Mouse (Mus musculus) liver, embryonic 14.5 days (tissue): ENCODE data around the gene Ciapin1. TPM values are rescaled to one million over a fixed set of nuclear protein-coding genes. Genes with fewer than 3 reads are reported as not detected.

Experiments
- ATAC-seq: fragments of 200-750 bp; cut with Nextera tagmentation; 2 replicates; pipeline ENCODE4 v1.8.0; 2017; ENCODE audit warnings: moderate number of reproducible peaks, mild to moderate bottlenecking, moderate library complexity; ENCODE audit not compliant: insufficient read depth
- DNase-seq, 3 experiments: peaks; one replicate each; pipeline ENCODE4 v3.0.0-alpha.2; 2012 to 2013; ENCODE audit warnings: low read depth in 3 of 3, low spot score in 3 of 3
- H3K27ac ChIP-seq: fragments of 300-500 bp; sonication (generic); 2 replicates; pipeline ENCODE4 v1.5.1; 2014; ENCODE audit warnings: moderate library complexity, mild to moderate bottlenecking, control low read depth, inconsistent platforms
- H3K27me3 ChIP-seq: fragments of 300-500 bp; sonication (generic); 2 replicates; pipeline ENCODE4 v1.6.1; 2014; ENCODE audit warnings: mild to moderate bottlenecking, low read length, moderate library complexity; ENCODE audit not compliant: control insufficient read depth, insufficient read depth
- H3K36me3 ChIP-seq: fragments of 300-500 bp; sonication (generic); replicated peaks from 2 replicates; pipeline ENCODE4 v1.6.1; 2014; ENCODE audit warnings: low read depth; ENCODE audit not compliant: control insufficient read depth, insufficient read depth
- H3K4me1 ChIP-seq, 2 experiments: fragments of 200-500 bp in 1 of 2; fragments of 300-500 bp in 1 of 2; sonication (generic) in 1 of 2; replicated peaks; 2 replicates each; pipeline ENCODE4 v1.6.1; 2012 to 2014; ENCODE audit warnings: antibody characterized with exemption in 1 of 2, inconsistent platforms in 1 of 2, low read length in 1 of 2; ENCODE audit not compliant: control insufficient read depth in 2 of 2, insufficient read depth in 2 of 2
- H3K4me2 ChIP-seq: fragments of 300-500 bp; sonication (generic); 2 replicates; pipeline ENCODE4 v1.6.1; 2014; ENCODE audit warnings: low read depth, mild to moderate bottlenecking, control low read depth, moderate library complexity
- H3K4me3 ChIP-seq, 2 experiments: fragments of 200-500 bp in 1 of 2; fragments of 300-500 bp in 1 of 2; sonication (generic) in 1 of 2; 2 replicates each; pipeline ENCODE4 v1.5.1; 2012 to 2014; ENCODE audit warnings: low read depth in 2 of 2, low read length in 2 of 2, mild to moderate bottlenecking in 2 of 2, control low read depth in 1 of 2, inconsistent platforms in 1 of 2, moderate library complexity in 1 of 2; ENCODE audit not compliant: insufficient read depth in 1 of 2
- H3K9ac ChIP-seq: fragments of 300-500 bp; sonication (generic); replicated peaks from 2 replicates; pipeline ENCODE4 v1.6.1; 2014; ENCODE audit warnings: mild to moderate bottlenecking, control low read depth, moderate library complexity
- H3K9me3 ChIP-seq: fragments of 300-500 bp; sonication (generic); 2 replicates; pipeline ENCODE4 v1.6.1; 2016; ENCODE audit warnings: low read length, mixed read lengths; ENCODE audit not compliant: control insufficient read depth
- CTCF ChIP-seq: IDR thresholded peaks from 2 replicates; pipeline ENCODE4 v1.5.1; 2016; ENCODE audit warnings: antibody characterized with exemption, low read depth, control low read depth
- EP300 ChIP-seq: IDR thresholded peaks from 2 replicates; pipeline ENCODE4 v1.6.1; 2016; ENCODE audit warnings: antibody characterized with exemption, low read depth
- WGBS: fragments of 180-500 bp; shearing (Covaris S2); extraction: QIAGEN DNeasy Blood & Tissue Kit; methylation state at CpG from one replicate; pipeline ENCODE4 v1.1.7; 2014; ENCODE audit not compliant: insufficient replicate concordance; 5-methylcytosine and 5-hydroxymethylcytosine counted together
- polyA plus RNA-seq, 2 experiments: library from polyadenylated mRNA; depleted of rRNA in 1 of 2; stranded (reverse) in 1 of 2; unstranded in 1 of 2; fragments of >200 nt; fragmentation: Nextera tagmentation in 1 of 2; extraction: Ambion mirVana in 1 of 2; gene quantifications; 2 replicates each; pipeline versions ENCODE4 v1.2.1 to v1.2.3; 2012 to 2014

The Ciapin1 gene
- polyA plus RNA-seq, 2 experiments: 23.7 to 38.4 TPM

DNA sequence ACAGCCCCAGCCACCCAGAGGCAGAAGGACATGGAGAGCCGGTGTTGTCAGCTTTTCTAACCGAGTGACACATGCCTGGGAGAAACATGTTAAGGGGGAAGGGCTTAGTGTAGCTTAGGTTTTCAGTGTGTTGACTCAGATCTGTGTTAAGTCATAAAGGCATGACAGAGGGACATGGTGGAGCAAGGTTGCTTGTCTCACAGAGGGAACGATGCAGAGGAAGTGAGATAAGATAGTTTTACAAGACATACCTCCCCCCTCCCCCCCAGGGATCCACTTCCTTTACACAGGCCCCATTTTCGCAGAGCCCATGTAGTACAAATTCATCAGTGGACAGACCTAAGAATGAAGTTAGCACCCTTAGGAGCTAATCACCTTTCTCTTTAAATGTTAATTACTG, 35.8 kb downstream of the Ciapin1 start:
- H3K4me1 ChIP-seq: peaks cover 0 to 16% of the 10 kb centered on the region in 2 experiments; a peak in 3 of 4 replicates
- H3K27me3 ChIP-seq: no peaks in the 10 kb centered on the region
- H3K27ac ChIP-seq: no peak overlapping the region
- no peak overlapping the region for H3K4me3 ChIP-seq
- no peak overlapping the region for H3K9ac ChIP-seq
- DNase-seq: no peak
- no peak for TF ChIP-seq CTCF
- no peak for TF ChIP-seq EP300
- WGBS: 10% methylated on average over 4 of the region's 4 CpGs
- H3K4me2 ChIP-seq: no peak overlapping the region
- ATAC-seq: no peak
- H3K36me3 ChIP-seq: no peaks in the 10 kb centered on the region
- H3K9me3 ChIP-seq: no peaks in the 10 kb centered on the region

DNA sequence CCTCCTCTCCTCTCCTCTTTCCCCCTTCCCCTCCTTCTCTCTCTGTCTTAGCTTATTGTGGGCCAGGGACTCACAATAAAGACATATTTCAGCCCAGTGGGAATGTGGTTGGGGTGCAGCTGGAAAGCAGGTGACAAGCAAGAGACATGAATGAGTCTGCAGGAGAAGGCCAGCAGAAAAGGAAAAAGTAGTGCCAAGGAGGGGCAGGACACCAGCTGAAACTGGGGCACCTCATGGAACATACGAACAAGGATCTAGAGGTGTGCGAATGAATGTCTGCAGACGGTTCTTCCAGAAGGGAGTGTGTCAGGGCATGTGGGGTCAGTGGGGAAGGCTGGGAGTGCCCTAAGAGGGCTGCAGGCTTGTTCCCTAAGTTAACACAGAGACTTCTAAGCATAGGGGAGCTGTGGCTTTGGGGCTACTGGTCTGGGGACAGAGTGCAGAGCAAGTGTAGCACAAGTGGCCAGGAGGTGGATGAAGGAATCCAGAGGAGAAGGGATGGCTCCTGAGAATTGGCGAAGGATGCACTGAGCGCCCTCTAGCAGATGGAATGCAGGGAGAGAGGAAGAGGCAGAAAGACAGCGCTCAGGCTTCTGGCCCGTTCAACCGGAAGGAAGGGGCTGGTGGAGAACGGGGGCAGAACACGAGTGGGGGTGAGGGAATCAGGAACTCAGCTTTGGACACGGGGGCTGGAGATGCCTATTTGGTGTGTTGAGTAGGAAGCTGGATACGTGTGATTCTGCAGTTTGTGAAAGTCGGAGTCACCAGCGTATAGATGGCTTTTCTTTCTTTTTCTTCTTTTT, 36.7 kb downstream of the Ciapin1 start:
- H3K9ac ChIP-seq: no peak overlapping the region
- no peak overlapping the region for H3K27ac ChIP-seq
- ATAC-seq: no peak
- whole genome bisulfite sequencing: 35% methylated on average over 14 of the region's 14 CpGs
- H3K36me3 ChIP-seq: no peaks in the 10 kb centered on the region
- no peak overlapping the region for H3K4me3 ChIP-seq
- peaks cover 0 to 16% of the 10 kb centered on the region in 2 experiments; a peak in 3 of 4 replicates for H3K4me1 ChIP-seq
- no peak overlapping the region for H3K4me2 ChIP-seq
- TF ChIP-seq CTCF: peak; percentile 62
- TF ChIP-seq EP300: no peak
- no peak for DNase-seq
- no peaks in the 10 kb centered on the region for H3K9me3 ChIP-seq
- no peaks in the 10 kb centered on the region for H3K27me3 ChIP-seq

DNA sequence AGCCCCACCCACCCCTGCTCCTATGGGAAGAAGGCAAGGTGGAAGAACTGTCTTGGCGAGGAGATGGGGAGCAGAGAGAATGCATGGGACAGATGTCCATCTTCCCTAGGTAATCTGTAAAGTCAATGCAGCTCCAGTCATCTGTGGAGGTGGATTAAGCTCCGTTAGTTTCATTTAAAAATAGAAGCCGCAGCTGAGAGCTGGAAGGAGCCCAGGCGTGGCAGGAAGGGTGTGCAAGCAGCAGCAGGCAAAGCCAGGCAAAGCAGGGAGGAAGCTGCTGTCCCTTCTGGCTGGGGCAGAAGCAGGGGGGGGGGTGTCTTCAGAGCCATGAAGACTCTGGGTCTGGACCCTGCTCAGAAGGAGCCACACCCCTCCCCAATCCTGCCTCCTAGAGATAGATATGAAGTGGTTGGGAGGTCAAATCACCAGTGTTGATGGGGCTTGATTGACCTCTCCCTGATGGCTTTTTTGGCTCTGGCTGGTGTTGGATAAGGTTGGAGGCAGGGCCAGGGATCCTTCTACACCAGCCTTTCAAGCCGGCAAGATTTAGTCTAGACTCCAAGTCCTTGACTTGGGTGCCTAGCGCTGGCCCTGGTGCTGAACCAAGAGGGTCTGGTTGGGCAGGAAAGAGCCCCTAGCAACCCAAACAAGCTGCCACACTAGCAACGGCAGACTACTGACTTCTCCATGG, 37.7 kb downstream of the Ciapin1 start:
- no peak overlapping the region for H3K4me2 ChIP-seq
- H3K27ac ChIP-seq: no peak overlapping the region
- 42% methylated on average over 7 of the region's 7 CpGs for WGBS
- DNase-seq (peak in 2 of 3 experiments; percentile 78 to 84), ATAC-seq (0 out of 2 replicates have a peak, but pooled peaks have one; percentile 18)
- TF ChIP-seq CTCF: no peak
- TF ChIP-seq EP300: no peak
- H3K27me3 ChIP-seq: no peaks in the 10 kb centered on the region
- H3K9me3 ChIP-seq: no peaks in the 10 kb centered on the region
- H3K4me3 ChIP-seq: no peak overlapping the region
- peaks cover 0 to 16% of the 10 kb centered on the region in 2 experiments; a peak in 3 of 4 replicates for H3K4me1 ChIP-seq
- H3K9ac ChIP-seq: no peak overlapping the region
- no peaks in the 10 kb centered on the region for H3K36me3 ChIP-seq

DNA sequence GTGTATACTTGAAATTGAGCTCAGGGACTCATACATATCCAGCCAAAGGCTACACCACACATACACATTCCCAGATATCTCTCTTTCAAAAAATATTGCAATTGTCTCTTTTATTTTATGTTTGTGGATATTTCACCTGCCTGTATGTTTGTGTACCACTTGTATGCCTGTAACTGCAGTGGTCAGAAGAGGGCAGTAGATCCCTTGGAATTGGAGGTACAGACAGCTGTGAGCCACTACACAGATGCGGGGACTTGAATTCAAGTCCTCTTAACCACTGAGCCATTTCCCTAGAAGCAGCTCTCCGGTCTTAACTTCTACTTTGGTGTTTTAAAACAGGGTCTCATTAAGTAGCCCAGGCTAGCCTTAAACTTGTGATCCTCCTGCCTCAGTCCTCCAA, 43.4 kb downstream of the Ciapin1 start:
- WGBS: 72% methylated on average over 2 of the region's 2 CpGs
- TF ChIP-seq CTCF (peak; percentile 59), EP300 (no peak)
- ATAC-seq (no peak), DNase-seq (peak in 1 of 3 experiments; percentile 26)
- H3K36me3 ChIP-seq: no peaks in the 10 kb centered on the region
- H3K4me1 ChIP-seq: peaks cover 3 to 5% of the 10 kb centered on the region in 2 experiments; a peak in 3 of 4 replicates
- H3K4me2 ChIP-seq: no peak overlapping the region
- no peak overlapping the region for H3K27ac ChIP-seq
- H3K27me3 ChIP-seq: peaks cover 4% of the 10 kb centered on the region; the same call in 1 of the 2 replicates
- no peak overlapping the region for H3K4me3 ChIP-seq
- no peak overlapping the region for H3K9ac ChIP-seq
- no peaks in the 10 kb centered on the region for H3K9me3 ChIP-seq

DNA sequence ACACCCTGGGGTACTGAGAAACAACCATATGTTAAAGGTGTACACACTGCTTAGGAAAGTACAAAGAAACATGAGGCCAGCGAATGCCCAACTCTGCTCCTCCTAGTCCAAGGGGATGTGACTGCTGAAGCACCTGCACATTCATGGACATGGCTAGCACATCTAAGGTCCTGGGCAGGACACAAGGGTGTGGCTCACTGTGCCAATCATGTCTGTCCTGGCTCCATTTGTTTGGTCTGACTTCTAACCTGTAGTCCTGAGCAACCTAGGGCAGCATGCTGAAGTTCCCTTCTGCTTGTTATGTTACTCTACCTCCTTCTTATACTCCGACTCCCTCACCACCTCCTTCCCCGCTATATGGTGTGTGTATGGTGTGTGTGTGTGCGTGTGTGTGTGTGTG, 43.8 kb downstream of the Ciapin1 start:
- no peaks in the 10 kb centered on the region for H3K36me3 ChIP-seq
- H3K27ac ChIP-seq: no peak overlapping the region
- DNase-seq (no peak), ATAC-seq (peak; percentile 60)
- H3K4me2 ChIP-seq: no peak overlapping the region
- 77% methylated on average over 4 of the region's 4 CpGs for WGBS
- H3K9ac ChIP-seq: no peak overlapping the region
- H3K9me3 ChIP-seq: no peaks in the 10 kb centered on the region
- peaks cover 3 to 9% of the 10 kb centered on the region in 2 experiments for H3K4me1 ChIP-seq
- TF ChIP-seq CTCF (no peak), EP300 (no peak)
- H3K27me3 ChIP-seq: peaks cover 4% of the 10 kb centered on the region; the same call in 1 of the 2 replicates
- H3K4me3 ChIP-seq: no peak overlapping the region
